Mouse (Mus musculus) R1 (cell line): ENCODE results near the gene Klhl12.
A peak's percentile ranks its signal among the peaks of the same experiment; 100 is the strongest.
"Not testable (repeated sequence)": the region's sequence is repeated elsewhere in the genome, so short reads cannot be mapped to it uniquely, and the experiment has no call there.

Experiments
- DNase-seq: peaks from one replicate; pipeline ENCODE4 v3.0.0-alpha.2; 2018; ENCODE audit warnings: low read depth, low spot score

The Klhl12 gene

DNA sequence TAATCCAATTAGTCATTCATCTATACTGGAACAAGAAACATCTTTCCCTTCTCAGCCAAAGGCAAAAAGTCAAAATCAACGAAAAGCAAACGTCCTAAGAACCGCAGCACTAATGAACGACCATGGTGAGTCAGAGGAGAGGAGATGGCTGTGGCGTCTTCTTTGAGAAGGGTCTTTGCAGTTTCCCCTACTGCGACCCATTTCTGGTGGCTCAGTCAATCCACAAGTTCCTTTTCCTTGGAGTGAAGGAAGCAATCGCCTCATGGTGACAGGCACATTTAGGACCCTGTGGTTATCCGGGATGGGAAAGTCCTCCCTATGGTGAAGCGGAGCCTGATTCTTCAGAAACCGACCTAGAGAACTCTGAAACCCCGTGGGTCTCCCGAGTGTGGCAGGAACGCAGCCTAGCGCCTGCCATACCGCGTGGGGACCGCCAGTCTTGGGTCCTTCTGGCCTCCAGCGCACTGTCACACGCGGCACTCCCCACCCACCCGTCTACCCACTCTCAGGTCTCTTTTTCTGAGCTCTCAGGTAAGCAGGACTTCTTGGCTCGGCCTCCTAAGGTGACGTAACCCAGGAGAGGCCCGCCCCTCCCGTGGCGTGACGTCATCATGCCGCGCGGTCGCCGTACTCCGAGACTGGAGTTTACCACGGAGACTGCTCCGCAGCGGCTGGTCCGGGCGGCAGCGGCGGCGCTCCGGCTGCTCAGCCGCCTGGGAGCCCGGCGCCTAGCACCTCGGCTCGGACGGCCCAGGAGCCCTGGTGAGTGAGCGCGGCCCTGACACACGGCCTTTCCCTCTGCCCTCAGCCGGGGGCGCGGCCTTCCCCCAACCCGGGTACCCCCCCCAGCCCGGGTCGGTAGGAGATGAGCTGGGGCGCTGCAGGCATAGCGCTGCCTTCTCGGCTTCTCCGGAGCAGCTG is at the start of gene Klhl12:
Gene Klhl12 (plus strand): TSS at position 628 of the 921 bp plus-strand sequence.
- DNase-seq = peak; percentile 92

GRCm38 (mm10) chr1:134406414-134406771 is 48.9 kb upstream of the Klhl12 start:
- DNase-seq = no peak

DNA sequence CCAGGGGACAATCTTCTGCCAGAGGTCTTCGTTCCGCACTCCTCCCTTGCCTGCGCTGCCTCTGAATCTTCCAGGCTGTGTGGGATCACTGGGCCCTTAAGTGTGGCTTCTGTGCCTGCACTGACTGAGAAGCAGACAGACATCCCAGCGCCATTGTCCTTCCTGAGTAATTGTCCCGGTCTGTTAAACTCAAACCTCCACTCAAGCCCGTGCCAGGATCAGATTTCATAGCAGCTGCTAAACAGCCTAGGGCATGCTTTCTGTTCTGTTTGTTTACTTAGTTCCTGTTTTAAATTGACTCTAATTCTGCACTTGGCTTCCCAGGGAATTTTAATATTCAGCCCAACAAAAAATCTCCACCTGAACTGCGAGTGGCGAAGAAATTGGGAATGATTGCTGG is 47.3 kb upstream of the Klhl12 start:
- no peak for DNase-seq

DNA sequence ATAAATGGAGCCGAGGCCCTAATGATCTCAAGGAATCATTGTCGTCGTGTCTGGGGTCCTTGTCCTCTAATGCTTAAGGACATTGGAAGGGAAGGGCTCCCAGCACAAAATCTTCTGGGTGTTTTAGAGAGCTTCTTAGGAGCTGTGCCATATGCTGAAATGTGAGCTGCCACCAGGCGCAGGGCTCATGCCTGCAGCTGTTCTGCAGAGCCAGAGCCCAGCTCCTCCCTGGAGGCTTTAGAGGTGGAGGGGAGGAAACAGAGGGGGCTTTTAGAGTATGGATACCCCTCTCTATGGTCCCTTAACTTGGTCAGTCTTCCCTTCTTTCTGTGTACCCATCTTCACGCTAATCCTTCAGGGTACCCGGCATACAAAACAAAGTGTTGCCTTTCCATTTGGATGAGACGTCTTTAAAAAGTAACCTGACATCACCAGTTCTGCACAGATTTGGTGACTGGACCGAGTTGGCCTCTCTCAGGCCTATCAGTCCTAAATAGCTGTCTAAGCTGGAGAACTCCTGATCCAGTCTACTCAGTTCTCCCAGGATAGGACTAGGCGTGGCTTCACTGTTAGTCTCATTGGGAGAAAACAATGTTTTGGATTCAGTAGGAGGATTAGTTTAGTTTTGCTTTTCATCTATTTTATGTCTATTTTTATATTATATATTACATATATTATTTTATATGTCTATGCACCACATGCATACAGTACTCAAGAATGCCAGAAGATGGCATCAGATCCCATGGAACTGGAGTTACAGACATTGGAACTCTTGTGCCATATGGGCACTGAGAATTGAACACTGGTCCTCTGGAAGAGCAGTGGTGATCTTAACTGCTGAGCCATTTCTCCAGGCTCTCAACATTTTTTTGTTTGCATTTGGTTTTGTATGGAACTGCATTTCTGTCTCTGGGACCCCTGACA is 43.4 kb upstream of the Klhl12 start:
- no peak for DNase-seq

DNA sequence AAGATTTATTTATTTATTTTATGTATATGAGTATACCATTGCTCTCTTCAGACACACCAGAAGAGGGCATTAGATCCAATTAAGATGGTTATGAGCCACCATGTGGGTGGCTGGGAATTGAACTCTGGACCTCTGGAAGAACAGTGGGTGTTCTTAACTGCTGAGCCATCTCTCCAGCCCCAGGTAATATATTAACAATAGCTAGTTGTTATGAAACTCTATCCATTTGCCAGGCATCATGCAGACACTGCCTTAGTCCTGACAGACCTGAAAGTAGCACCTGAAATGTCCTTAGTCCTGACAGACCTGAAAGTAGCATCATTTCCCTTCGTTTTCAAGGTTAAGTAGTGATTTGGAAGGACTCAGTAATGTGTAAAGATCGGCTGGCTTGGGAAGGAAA is 41.3 kb upstream of the Klhl12 start:
- no peak for DNase-seq

DNA sequence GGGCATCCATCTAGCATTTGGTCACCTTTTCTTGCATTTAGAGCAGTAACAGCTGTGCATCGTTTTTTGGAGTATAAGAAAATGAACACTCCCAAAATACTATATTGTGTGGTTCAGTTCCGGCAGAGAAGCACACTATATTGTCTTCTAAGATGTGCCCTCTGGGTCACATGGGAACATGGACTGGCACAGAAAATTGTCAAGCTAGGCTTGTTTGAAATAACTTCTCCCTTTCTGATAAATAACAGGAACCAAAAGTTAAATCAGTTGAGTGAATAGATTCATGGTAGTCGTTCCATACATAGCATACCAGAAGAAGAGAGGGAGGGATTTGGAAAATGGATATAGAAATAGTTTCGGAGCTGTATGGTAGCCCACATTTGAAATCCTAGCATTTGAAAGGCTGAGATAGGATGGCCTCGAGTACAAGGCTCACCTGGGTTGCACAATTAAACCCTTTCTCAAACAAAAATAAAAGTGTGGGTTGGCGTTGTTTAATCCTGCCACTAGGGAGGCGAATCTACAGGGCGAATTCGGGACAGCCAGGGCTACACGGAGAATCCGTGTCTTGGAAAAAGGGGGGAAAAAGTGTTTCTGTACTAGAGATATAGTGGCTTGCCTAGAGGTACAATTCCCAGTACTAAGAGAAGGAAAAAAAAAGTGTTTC is 40.7 kb upstream of the Klhl12 start:
- no peak for DNase-seq

DNA sequence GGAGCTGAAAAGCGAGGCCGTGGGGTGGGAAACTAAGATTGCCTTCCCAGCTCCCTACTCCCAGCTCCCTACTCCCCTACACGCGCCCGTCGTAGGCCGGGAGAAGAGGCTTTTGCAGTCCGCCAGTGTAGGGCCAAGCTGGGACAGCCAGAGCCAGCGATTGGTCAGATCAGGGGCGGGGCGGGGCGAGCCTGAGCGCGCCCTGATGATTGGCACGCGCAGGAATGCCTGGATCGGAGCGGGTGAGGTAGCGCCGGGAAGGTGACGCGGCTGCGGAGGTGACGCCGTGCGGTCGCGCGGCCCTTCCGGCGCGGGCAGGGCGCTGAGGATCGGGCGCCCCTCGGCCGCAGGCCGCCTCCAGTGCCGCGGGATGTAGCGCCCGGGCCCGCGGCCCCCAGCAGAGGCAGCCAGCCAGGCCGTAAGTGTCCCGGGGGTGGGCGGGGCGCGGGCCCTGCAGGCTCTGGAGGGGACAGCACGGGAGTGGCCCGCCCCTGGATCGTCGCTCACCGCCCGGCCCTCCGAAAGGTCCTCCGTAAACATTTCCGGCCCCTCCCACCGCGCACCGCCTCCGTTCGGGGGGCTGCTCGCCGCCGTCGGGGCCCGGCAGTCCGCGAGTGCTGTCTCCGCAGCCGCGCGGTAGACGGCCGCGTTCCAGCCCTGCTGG is 40.0 kb upstream of the Klhl12 start, which contains the start of gene Adipor1:
Gene Adipor1 (plus strand): TSS at position 211 of the 664 bp plus-strand sequence.
- peak; percentile 97 for DNase-seq

- DNase-seq = no peak
Observed at GRCm38 (mm10) chr1:134418414-134418975, 36.8 kb upstream of the Klhl12 start.

DNA sequence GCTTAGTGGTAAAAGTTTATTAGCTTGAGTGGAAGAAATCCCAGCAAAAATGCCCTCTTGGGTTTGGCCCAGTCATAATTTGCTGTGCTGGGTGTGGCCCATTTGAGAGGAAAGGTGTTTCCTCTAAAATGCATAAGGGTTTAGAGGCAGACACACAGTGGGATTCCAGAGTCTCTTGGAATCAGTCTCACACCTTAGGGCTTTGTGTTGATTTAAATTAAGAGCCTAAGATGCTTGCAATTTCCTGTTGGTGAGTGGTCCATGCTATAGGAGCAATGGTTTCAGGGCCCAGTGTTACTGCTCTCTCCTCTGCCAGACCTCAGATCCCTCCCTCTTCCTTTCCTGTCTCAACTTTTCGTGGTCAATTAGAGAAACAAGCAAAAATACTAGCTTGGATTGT is 36.2 kb upstream of the Klhl12 start:
- peak; percentile 72 for DNase-seq

- DNase-seq = no peak
Observed at GRCm38 (mm10) chr1:134419751-134420458, 35.4 kb upstream of the Klhl12 start.

GRCm38 (mm10) chr1:134423911-134424310 is 31.4 kb upstream of the Klhl12 start:
- peak; percentile 61 for DNase-seq

DNA sequence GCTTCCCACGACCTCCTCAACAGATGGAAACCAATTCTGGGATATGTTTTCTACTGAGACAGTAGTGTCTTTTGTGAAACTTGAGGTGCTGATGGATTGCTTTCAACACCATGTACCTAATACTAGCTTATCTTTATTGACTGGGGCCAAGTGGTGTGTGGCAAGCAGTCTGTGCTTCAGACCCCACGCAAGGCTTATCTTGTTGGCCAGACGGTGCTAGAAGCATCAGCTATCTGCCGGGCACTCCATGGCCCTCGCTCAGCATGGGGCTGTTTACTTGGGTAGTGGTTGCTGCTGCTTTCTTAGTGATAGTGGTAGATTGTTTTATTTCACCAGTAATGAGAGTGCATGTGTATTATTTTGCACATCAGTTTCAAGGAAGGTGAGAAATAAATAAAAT is 29.0 kb upstream of the Klhl12 start:
- DNase-seq = no peak

DNA sequence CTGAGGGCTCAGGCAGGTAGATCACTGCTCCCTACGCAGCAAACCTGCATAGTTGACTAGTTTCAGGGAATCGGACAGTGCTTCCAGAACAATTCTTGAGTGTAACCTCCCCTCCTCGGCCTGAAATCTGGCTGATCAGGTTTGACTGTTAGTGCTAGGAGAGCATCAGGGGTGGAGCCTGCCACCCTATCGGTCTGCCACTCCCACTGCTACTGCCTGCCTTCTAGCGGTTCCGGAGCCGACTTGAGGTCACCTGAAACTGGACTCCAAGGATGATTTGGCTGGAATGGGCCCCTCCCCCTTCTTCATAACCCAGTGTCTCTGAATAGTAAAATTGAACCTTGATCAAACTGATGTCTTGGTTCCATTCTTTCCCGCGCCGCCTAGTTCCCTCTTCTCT is 22.3 kb upstream of the Klhl12 start:
- peak; percentile 74 for DNase-seq

GRCm38 (mm10) chr1:134433473-134433872 is 21.9 kb upstream of the Klhl12 start:
- peak; percentile 39 for DNase-seq

GRCm38 (mm10) chr1:134435414-134435813 is 19.9 kb upstream of the Klhl12 start:
- DNase-seq = peak; percentile 94

DNA sequence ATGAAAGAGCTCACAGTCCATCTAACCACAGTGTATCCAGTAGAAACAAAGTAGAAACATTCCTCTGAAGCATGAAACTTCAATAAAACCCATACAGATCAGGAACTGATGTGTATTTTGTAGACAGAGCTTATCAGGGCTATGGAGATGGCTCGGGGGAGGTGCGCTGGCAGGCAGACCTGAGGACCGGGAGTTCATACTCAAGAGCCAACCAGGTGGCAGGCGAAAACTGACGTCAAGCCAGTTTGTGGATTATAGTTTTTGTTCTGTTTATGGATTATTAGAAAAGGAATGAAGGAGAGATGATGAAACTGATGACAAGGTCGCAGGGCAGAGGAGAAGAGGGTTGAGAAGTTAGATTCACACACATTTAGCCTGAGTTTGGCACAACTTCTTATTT is 14.9 kb upstream of the Klhl12 start:
- no peak for DNase-seq

GRCm38 (mm10) chr1:134441737-134442136 is 13.6 kb upstream of the Klhl12 start:
- not testable (repeated sequence) for DNase-seq

DNA sequence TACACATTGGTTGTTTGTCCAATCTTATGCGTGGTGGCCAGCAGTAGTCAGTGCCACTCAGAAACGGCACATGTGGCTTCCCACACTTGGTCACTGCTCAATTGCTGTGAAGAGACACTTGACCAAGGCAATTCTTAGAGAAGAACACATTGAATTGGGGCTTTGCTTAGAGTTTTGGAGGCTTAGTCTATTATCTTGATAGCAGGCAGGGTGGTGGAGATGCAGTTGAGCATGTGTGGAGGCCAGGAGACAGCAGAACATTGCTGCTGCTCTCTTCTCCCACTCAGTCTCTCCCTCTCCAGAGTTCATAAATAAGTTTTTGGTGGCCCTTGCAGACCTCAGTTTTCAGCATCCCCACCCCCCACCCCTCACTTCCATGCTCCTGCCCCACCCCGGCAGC is 12.9 kb upstream of the Klhl12 start:
- DNase-seq = no peak

- DNase-seq = not testable (repeated sequence)
Observed at GRCm38 (mm10) chr1:134443288-134443687, 12.0 kb upstream of the Klhl12 start.

- DNase-seq = no peak
Observed at GRCm38 (mm10) chr1:134445418-134445817, 9.9 kb upstream of the Klhl12 start.
